Mouse (Mus musculus): ENCODE measurements around the gene Rb1.

Gene Rb1

DNA sequence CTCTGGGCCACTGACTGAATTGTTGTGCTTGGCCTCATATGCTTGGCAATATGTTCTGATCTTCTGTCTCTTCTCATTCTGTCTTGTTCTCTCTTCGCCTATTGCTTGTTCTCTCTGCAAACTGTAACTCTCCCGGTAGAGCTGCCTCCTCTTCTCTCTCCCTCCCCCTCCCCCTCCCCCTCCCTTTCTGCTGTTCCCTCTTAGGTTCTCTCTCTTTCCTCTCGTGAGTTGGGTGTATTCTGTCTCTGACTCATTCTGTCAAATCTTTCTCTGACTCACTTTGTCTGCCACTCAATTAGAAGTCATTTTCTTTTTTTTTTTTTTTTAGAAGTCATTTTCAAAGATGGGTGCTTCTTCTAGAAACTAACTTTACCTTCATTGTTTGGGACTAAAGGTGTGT, 178.9 kb downstream of the Rb1 start:
- 41% methylated on average over 3 of the region's 3 CpGs for WGBS

DNA sequence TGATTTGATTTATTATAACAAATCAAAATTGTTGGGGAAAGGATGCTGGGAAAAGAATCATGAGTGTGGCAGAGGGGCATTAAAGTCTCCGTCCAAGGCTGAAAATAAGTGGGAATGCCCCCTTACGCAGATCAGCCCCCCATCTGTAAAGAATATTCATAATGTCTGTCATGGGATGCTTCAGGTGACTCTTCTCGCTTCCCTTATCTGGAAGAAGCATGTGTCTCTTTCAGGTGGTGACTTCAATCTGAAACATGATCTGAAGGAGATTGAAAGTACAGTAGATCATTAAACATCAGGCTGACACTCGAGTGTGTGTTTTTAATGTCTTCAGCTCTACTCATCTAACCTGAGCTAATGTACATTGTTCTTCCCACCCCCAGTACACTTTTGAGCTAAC, 180.1 kb downstream of the Rb1 start:
- WGBS, result 95% methylated on average over 4 of the region's 4 CpGs

- 36% methylated on average over 25 of the region's 25 CpGs for WGBS
Observed at GRCm38 (mm10) chr14:73143710-73144420, 181.8 kb downstream of the Rb1 start.

DNA sequence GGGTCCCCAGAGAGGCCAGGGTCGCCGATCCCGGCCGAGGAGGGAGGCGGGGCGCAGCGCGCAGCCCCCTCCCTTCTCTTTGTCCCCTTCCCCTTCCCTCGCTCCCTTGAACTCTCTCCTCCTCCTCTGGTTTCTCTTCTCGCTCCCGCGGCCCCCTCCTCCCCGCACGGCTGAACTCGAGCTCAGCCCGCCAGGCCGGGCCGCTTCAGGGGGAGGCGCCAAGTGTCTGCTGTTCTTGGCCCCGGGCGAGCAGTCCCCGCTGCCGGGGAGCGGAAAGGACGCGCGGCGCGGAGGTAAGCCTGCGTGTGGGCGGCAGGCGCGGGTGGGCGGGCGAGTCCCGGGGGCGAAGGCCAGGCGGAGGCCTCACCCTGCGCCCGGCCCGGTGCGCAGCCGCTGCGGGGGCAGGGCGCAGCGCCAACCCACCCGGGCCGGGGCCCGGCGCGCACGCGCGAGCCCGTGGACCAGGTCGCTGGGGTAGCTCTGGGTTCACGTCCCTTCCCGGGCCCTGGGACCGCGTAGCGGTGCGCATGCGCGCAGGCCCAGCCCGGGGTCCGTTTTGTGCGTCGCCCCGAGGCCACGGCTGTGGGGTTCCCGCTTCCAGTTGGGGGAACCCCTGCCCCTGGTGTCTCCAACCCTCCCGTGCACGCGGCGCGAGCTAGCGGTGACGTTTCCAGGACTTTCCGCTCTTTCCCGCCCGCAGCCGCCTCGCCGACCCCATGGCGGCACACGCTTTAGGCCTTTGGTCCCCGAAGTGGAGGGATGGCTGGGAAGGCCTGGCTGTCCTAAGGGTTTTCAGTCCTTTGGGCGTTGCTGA, 182.5 kb downstream of the Rb1 start:
- WGBS, result under 1% methylated on average over 87 of the region's 88 CpGs

GRCm38 (mm10) chr14:73142421-73142895, 183.2 kb downstream of the Rb1 start:
- 2% methylated on average over 11 of the region's 11 CpGs for WGBS

DNA sequence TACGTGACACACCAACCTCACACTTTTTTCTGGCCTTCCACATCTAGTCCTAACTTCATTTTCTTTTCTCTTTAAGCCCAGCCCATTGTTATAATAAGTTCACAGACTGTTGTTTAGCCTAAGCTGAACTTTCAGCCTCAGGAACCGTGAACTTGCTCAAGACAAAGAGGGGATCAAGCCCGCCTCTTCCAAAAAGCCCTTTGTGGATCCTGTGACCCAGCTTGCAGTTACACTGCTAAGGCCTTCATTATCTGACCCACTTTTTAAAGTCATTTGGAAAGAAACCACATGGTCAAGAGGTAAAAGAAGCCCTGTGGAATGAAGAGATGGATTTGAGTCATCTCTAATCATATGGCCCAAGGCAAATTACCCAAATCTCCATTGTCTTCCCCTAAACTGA, 183.8 kb downstream of the Rb1 start:
- WGBS, result 84% methylated on average over 3 of the region's 3 CpGs

GRCm38 (mm10) chr14:73139866-73140265, 185.8 kb downstream of the Rb1 start:
- 77% methylated on average over 5 of the region's 5 CpGs for WGBS

GRCm38 (mm10) chr14:73138483-73138882, 187.1 kb downstream of the Rb1 start:
- 91% methylated on average over 7 of the region's 7 CpGs for WGBS

- 83% methylated on average over 5 of the region's 5 CpGs for WGBS
Observed at GRCm38 (mm10) chr14:73137234-73137633, 188.4 kb downstream of the Rb1 start.

All from cerebral cortex, adult 2 months (tissue).